Mouse (Mus musculus) left cerebral cortex, postnatal 10 days (tissue): Measurements from ENCODE around the gene Gm21738. TPM values are rescaled to one million over a fixed set of nuclear protein-coding genes. Genes with fewer than 3 reads are reported as not detected.
"Not testable (repeated sequence)": the region's sequence is repeated elsewhere in the genome, so short reads cannot be mapped to it uniquely, and the experiment has no call there.

Experiments
- DNase-seq, 2 experiments: peaks; one replicate each; pipeline ENCODE4 v3.0.0; 2021 to 2022; ENCODE audit warnings: low spot score in 2 of 2, mixed read lengths in 1 of 2; ENCODE audit errors: extremely low spot score in 1 of 2
- intact Hi-C: fragments of 180-260 bp; cut with DNase I; formaldehyde crosslinking; loops from one replicate; pipeline ENCODE4 v1.15.1; 2025
- total RNA-seq, 2 experiments: library from RNA; stranded (reverse); gene quantifications; 2 replicates each; pipeline ENCODE4 v1.2.3; 2021

Gm21738 gene
- total RNA-seq = not detected

GRCm38 (mm10) chr14:19418830-19419229 lies at the start of gene Gm21738:
Gene Gm21738, minus strand, starts transcription at chr14:19418930.
- DNase-seq, intact Hi-C loops: not testable (repeated sequence)

- DNase-seq, intact Hi-C loops: not testable (repeated sequence)
Measured at GRCm38 (mm10) chr14:19383741-19384140, 35.0 kb downstream of the Gm21738 start.

Other genes with a start within 250 kb of the Gm21738 start
- not detected for gene Gm2244, start 131.0 kb upstream of the Gm21738 start, total RNA-seq
- 10 to 100 TPM; 12.2 to 12.6 TPM for gene Gm2237, start 166.2 kb upstream of the Gm21738 start, total RNA-seq
- not detected for gene Gm5458, start 183.7 kb upstream of the Gm21738 start, total RNA-seq